Mouse (Mus musculus): ENCODE measurements around the gene Zfp950.

- TF ChIP-seq CTCF (IDR thresholded peaks at IDR 0.05; ENCODE audit: insufficient read depth, low read length) (no peak), POLR2A (IDR thresholded peaks at IDR 0.05; ENCODE audit: borderline replicate concordance, extremely low read depth, low read depth, low read length) (no peak)
Measured at GRCm38 (mm10) chr19:61097764-61098163, 42.9 kb downstream of the Zfp950 start.

All from lung, adult 2 months (tissue).